Mouse (Mus musculus): Measurements from ENCODE around the gene Pea15a. TPM values are rescaled to one million over a fixed set of nuclear protein-coding genes. Genes with fewer than 3 reads are reported as not detected.

Pea15a gene
- total and polyA plus RNA-seq, 3 experiments = 15.6 to 50.6 (median 23.7) TPM

DNA sequence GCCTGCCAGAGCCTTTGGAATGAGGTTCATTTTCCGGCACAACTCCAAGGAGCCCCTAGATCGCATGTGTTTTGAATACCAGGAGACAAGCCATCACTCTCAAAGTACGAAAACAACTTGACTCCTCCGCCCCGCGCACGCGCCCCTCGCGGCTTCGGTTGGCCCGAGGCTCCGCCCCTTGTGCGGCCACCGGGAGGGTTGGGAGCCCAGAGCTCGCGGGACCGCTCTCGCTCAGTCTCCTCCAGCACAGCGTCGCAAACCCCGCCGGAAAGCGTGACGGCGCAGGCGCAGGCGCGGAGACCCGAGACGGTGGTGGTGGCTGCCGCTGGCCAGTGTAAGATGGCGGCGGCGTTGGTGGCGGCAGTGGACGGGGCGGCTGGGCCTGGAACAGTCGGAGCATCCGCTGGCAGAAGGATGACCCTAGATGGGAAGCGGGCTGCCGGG is 58.7 kb downstream of the Pea15a start, which contains the start of gene Dcaf8:
TSS of gene Dcaf8 (plus strand) at position 250 of the 444 bp plus-strand sequence.
- peaks cover 2 to 28% of the 10 kb centered on the region in 2 experiments; a peak in 3 of 4 replicates for H3K4me1 ChIP-seq (ENCODE audit: control insufficient read depth in 1 of 2, insufficient read depth in 2 of 2)
- peak within 1 kb of the TSS; percentile 96 to 100 (median 96) for H3K4me3 ChIP-seq (replicated peaks in 1 of 3; ENCODE audit: low read depth in 2 of 3, low read length in 2 of 3, poor library complexity in 1 of 3)
- TF ChIP-seq USF1 (IDR thresholded peaks at IDR 0.05; ENCODE audit: low read depth, low read length) (no peak), CHD2 (IDR thresholded peaks at IDR 0.05; ENCODE audit: low read length) (peak; percentile 96), NELFE (IDR thresholded peaks at IDR 0.05; ENCODE audit: low read depth, low read length) (peak; percentile 85), ELF1 (IDR thresholded peaks at IDR 0.05; ENCODE audit: low read depth, low read length) (peak; percentile 42; the same call in 1 of the 2 replicates), POLR2A (IDR thresholded peaks at IDR 0.05; ENCODE audit: low read depth, low read length) (peak; percentile 94), SMC3 (IDR thresholded peaks at IDR 0.05; ENCODE audit: low read depth, low read length) (no peak), KAT2A (IDR thresholded peaks at IDR 0.05; ENCODE audit: insufficient replicate concordance, low read length) (peak; percentile 85; the same call in 1 of the 2 replicates), BHLHE40 (IDR thresholded peaks at IDR 0.05; ENCODE audit: low read depth, low read length) (peak; percentile 52; the same call in 1 of the 2 replicates), TCF12 (IDR thresholded peaks at IDR 0.05; ENCODE audit: low read depth, low read length) (peak; percentile 98), ZNF384 (IDR thresholded peaks at IDR 0.05; ENCODE audit: low read depth, low read length) (no peak), MYC (IDR thresholded peaks at IDR 0.05; ENCODE audit: low read depth, low read length) (peak; percentile 82; the same call in 1 of the 2 replicates), MAZ (IDR thresholded peaks at IDR 0.05; ENCODE audit: low read depth, low read length) (no peak), IRF4 (IDR thresholded peaks at IDR 0.05; ENCODE audit: low read depth, low read length) (peak; percentile 54; the same call in 1 of the 2 replicates), EP300 (IDR thresholded peaks at IDR 0.05; ENCODE audit: low read length) (no peak), ZKSCAN1 (IDR thresholded peaks at IDR 0.05; ENCODE audit: borderline replicate concordance, low read depth, low read length) (no peak), HCFC1 (IDR thresholded peaks at IDR 0.05; ENCODE audit: low read depth, low read length) (peak; percentile 87), ZMIZ1 (IDR thresholded peaks at IDR 0.05; ENCODE audit: low read depth, low read length) (peak; percentile 70), NRF1 (IDR thresholded peaks at IDR 0.05; ENCODE audit: low read depth, low read length) (peak; percentile 97), POLR2AphosphoS2 (IDR thresholded peaks at IDR 0.05; ENCODE audit: low read depth, low read length) (peak; percentile 92), TBP (conservative IDR thresholded peaks at IDR 0.05; ENCODE audit: low read depth, low read length) (peak; percentile 84), MAX (IDR thresholded peaks at IDR 0.05; ENCODE audit: low read length) (peak; percentile 77), MEF2A (IDR thresholded peaks at IDR 0.05; ENCODE audit: borderline replicate concordance, low read depth, low read length) (peak; percentile 45; the same call in 1 of the 2 replicates)
- no peaks in the 10 kb centered on the region for H3K9me3 ChIP-seq (replicated peaks; ENCODE audit: low read length)
- H3K36me3 ChIP-seq (replicated peaks in 1 of 2; ENCODE audit: control insufficient read depth in 1 of 2, insufficient read depth in 1 of 2, low read length in 1 of 2) = peaks cover 15 to 28% of the 10 kb centered on the region in 2 experiments
- H3K79me2 ChIP-seq (replicated peaks; ENCODE audit: control insufficient read depth, extremely low read depth, insufficient read depth, poor library complexity, severe bottlenecking) = peaks cover 28% of the 10 kb centered on the region
- peak within 1 kb of the TSS; percentile 77 for H3K27ac ChIP-seq (ENCODE audit: insufficient read depth, low read depth)
- in situ Hi-C loops (cut with MboI; ENCODE audit: low pct_ligation_motif_present, low pct_unique_long_range_greater_than_20kb, low sequenced_read_pairs) (loop anchor here (5.0 kb wide), 1 partner anchor 164 kb away; no protein-coding TSS in a partner anchor), dilution Hi-C loops (cut with MboI; ENCODE audit: extremely low pct_ligation_motif_present, extremely low pct_unique_long_range_greater_than_20kb, low sequenced_read_pairs) (no loop called here)
- DNase-seq (ENCODE audit: extremely low read depth) = peak; percentile 96
- peak within 1 kb of the TSS; percentile 99 for H3K9ac ChIP-seq (ENCODE audit: insufficient read depth, low read depth)
- H3K27me3 ChIP-seq (replicated peaks) = no peaks in the 10 kb centered on the region
- peak within 1 kb of the TSS; percentile 60 for H3K4me2 ChIP-seq (ENCODE audit: insufficient read depth, low read depth, poor library complexity, severe bottlenecking)

Other genes starting within 250 kb of the Pea15a start
- 5.0 and 7.3 TPM in 2 replicates for gene Vangl2, start 178.4 kb downstream of the Pea15a start, total RNA-seq (2012; rRNA removed)
- gene Vangl2, start 178.4 kb downstream of the Pea15a start, total RNA-seq (2014; rRNA removed) = 3.6 and 4.1 TPM in 2 replicates
- 7.9 and 9.4 TPM in 2 replicates for gene Vangl2, start 178.4 kb downstream of the Pea15a start, polyA plus RNA-seq (2012; ENCODE audit: insufficient read length, low read depth)
- not detected in 2 replicates for gene Nhlh1, start 149.2 kb downstream of the Pea15a start, total RNA-seq (2012; rRNA removed)
- gene Nhlh1, start 149.2 kb downstream of the Pea15a start, total RNA-seq (2014; rRNA removed) = not detected in 2 replicates
- gene Nhlh1, start 149.2 kb downstream of the Pea15a start, polyA plus RNA-seq (2012; ENCODE audit: insufficient read length, low read depth) = 0.16 TPM in 1 of 2 replicates, not detected in the other
- gene Copa, start 124.3 kb downstream of the Pea15a start, total RNA-seq (2012; rRNA removed) = 158 and 165 TPM in 2 replicates
- gene Copa, start 124.3 kb downstream of the Pea15a start, total RNA-seq (2014; rRNA removed) = 155 and 157 TPM in 2 replicates
- 160 and 165 TPM in 2 replicates for gene Copa, start 124.3 kb downstream of the Pea15a start, polyA plus RNA-seq (2012; ENCODE audit: insufficient read length, low read depth)
- gene Ncstn, start 124.0 kb downstream of the Pea15a start, total RNA-seq (2012; rRNA removed) = 21.5 and 24.5 TPM in 2 replicates
- 12.4 and 15.0 TPM in 2 replicates for gene Ncstn, start 124.0 kb downstream of the Pea15a start, total RNA-seq (2014; rRNA removed)
- gene Ncstn, start 124.0 kb downstream of the Pea15a start, polyA plus RNA-seq (2012; ENCODE audit: insufficient read length, low read depth) = 52.4 and 56.1 TPM in 2 replicates
- gene Pex19, start 80.0 kb downstream of the Pea15a start, total RNA-seq (2012; rRNA removed) = 43.5 and 46.0 TPM in 2 replicates
- gene Pex19, start 80.0 kb downstream of the Pea15a start, total RNA-seq (2014; rRNA removed) = 47.9 and 53.6 TPM in 2 replicates
- gene Pex19, start 80.0 kb downstream of the Pea15a start, polyA plus RNA-seq (2012; ENCODE audit: insufficient read length, low read depth) = 58.2 and 60.5 TPM in 2 replicates
- 47.7 and 58.5 TPM in 2 replicates for gene Dcaf8, start 58.7 kb downstream of the Pea15a start, total RNA-seq (2012; rRNA removed)
- gene Dcaf8, start 58.7 kb downstream of the Pea15a start, total RNA-seq (2014; rRNA removed) = 46.2 and 50.1 TPM in 2 replicates
- 77.2 and 80.7 TPM in 2 replicates for gene Dcaf8, start 58.7 kb downstream of the Pea15a start, polyA plus RNA-seq (2012; ENCODE audit: insufficient read length, low read depth)
- 0.21 TPM in 1 of 2 replicates, not detected in the other for gene Casq1, start 13.1 kb upstream of the Pea15a start, total RNA-seq (2012; rRNA removed)
- not detected in 2 replicates for gene Casq1, start 13.1 kb upstream of the Pea15a start, total RNA-seq (2014; rRNA removed)
- 0.96 and 0.98 TPM in 2 replicates for gene Casq1, start 13.1 kb upstream of the Pea15a start, polyA plus RNA-seq (2012; ENCODE audit: insufficient read length, low read depth)
- not detected in 2 replicates for gene Atp1a4, start 51.6 kb upstream of the Pea15a start, total RNA-seq (2012; rRNA removed)
- gene Atp1a4, start 51.6 kb upstream of the Pea15a start, total RNA-seq (2014; rRNA removed) = not detected in 2 replicates
- 0.07 TPM in 1 of 2 replicates, not detected in the other for gene Atp1a4, start 51.6 kb upstream of the Pea15a start, polyA plus RNA-seq (2012; ENCODE audit: insufficient read length, low read depth)
- 29.3 and 37.0 TPM in 2 replicates for gene Igsf8, start 54.8 kb upstream of the Pea15a start, total RNA-seq (2012; rRNA removed)
- 7.4 and 8.3 TPM in 2 replicates for gene Igsf8, start 54.8 kb upstream of the Pea15a start, total RNA-seq (2014; rRNA removed)
- gene Igsf8, start 54.8 kb upstream of the Pea15a start, polyA plus RNA-seq (2012; ENCODE audit: insufficient read length, low read depth) = 22.1 and 25.9 TPM in 2 replicates
- gene Atp1a2, start 91.3 kb upstream of the Pea15a start, total RNA-seq (2012; rRNA removed) = 0.13 and 0.21 TPM in 2 replicates
- 0.03 and 0.07 TPM in 2 replicates for gene Atp1a2, start 91.3 kb upstream of the Pea15a start, total RNA-seq (2014; rRNA removed)
- 0.23 and 0.33 TPM in 2 replicates for gene Atp1a2, start 91.3 kb upstream of the Pea15a start, polyA plus RNA-seq (2012; ENCODE audit: insufficient read length, low read depth)
- gene Kcnj9, start 122.5 kb upstream of the Pea15a start, total RNA-seq (2012; rRNA removed) = 0.04 TPM in 1 of 2 replicates, not detected in the other
- not detected in 2 replicates for gene Kcnj9, start 122.5 kb upstream of the Pea15a start, total RNA-seq (2014; rRNA removed)
- gene Kcnj9, start 122.5 kb upstream of the Pea15a start, polyA plus RNA-seq (2012; ENCODE audit: insufficient read length, low read depth) = 0.07 and 0.10 TPM in 2 replicates
- gene Kcnj10, start 134.4 kb upstream of the Pea15a start, total RNA-seq (2012; rRNA removed) = 0.08 and 0.13 TPM in 2 replicates
- gene Kcnj10, start 134.4 kb upstream of the Pea15a start, total RNA-seq (2014; rRNA removed) = not detected in 2 replicates
- 0.06 TPM in 1 of 2 replicates, not detected in the other for gene Kcnj10, start 134.4 kb upstream of the Pea15a start, polyA plus RNA-seq (2012; ENCODE audit: insufficient read length, low read depth)
- gene Pigm, start 169.7 kb upstream of the Pea15a start, total RNA-seq (2012; rRNA removed) = 8.6 and 9.5 TPM in 2 replicates
- gene Pigm, start 169.7 kb upstream of the Pea15a start, total RNA-seq (2014; rRNA removed) = 13.8 and 14.3 TPM in 2 replicates
- gene Pigm, start 169.7 kb upstream of the Pea15a start, polyA plus RNA-seq (2012; ENCODE audit: insufficient read length, low read depth) = 8.7 and 10.7 TPM in 2 replicates